Mouse (Mus musculus): ENCODE results near the gene Mlx. TPM values are rescaled to one million over a fixed set of nuclear protein-coding genes. Genes with fewer than 3 reads are reported as not detected.

The Mlx gene
- polyA plus RNA-seq, 1 experiment from 2014 or later, result 65.0 TPM

DNA sequence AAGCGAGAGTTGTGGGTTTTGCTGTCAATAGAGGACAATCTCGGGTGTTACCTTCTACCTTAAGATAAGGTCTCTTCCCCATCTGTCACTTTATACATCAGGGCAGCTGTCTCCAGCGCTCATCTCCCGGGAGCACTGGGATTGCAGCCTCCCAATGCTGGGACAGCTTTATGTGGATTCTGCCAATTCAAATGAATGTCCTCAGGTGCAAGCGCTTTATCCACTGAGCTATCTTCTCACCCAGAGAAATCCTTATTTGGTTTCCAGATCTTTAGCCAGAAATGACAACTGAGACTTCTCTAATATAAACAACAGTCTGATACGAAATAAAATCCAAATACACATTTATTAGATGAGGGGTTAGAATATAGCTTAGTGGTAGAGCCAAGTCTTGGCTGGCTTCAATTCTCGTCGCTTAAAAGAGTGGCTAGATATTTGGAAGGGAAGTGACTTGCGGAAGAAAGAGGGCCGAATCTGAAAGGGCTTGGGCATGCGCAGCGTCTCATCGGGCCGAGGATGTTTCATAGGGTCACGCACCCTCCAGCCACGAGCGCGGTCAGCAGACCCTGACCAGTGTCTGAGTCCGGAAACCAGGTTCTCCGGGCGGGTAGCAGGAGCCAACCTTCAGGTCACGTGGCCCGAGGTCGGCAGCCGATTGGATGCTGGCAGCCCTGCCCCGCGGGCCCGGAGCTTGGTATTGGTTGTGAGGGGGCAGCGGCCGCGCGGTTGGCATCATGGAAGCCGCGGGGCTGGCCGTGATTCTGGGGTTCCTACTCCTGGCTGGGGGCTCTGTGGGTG is 17.5 kb upstream of the Mlx start, which contains the start of gene Naglu:
TSS of gene Naglu (plus strand) at position 622 of the 798 bp plus-strand sequence.
- Histone ChIP-seq H3K4me3 (replicated peaks) (peak within 1 kb of the TSS; percentile 77), H3K4me1 (replicated peaks) (peaks cover 19% of the 10 kb centered on the region; the same call in 1 of the 2 replicates), H3K9me3 (no peaks in the 10 kb centered on the region), H3K27me3 (replicated peaks) (no peaks in the 10 kb centered on the region; the same call in 1 of the 2 replicates), H3K4me2 (replicated peaks) (peak within 1 kb of the TSS; percentile 99), H3K9ac (peak within 1 kb of the TSS; percentile 82), H3K27ac (no peak within 1 kb of the TSS), H3K36me3 (no peaks in the 10 kb centered on the region)
- whole genome bisulfite sequencing, result 5% methylated on average over 35 of the region's 35 CpGs
- peak; percentile 92 for ATAC-seq

DNA sequence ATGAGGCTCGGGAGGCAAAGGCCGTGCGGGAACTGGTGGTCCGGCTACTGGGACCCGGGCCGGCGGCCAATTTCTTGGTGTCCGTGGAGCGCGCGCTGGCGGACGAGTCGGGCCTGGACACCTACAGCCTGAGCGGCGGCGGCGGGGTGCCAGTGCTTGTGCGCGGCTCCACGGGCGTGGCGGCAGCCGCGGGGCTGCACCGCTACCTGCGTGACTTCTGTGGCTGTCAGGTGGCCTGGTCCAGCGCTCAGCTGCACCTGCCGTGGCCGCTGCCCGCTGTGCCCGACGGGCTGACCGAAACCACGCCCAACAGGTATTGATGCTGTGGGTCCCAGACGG is 16.9 kb upstream of the Mlx start:
- no peak overlapping the region for H3K27ac ChIP-seq
- peak overlapping the region; percentile 77 for H3K4me3 ChIP-seq (replicated peaks)
- H3K4me2 ChIP-seq (replicated peaks), result peak overlapping the region; percentile 99
- H3K4me1 ChIP-seq (replicated peaks), result peaks cover 16% of the 10 kb centered on the region; the same call in 1 of the 2 replicates
- WGBS, result 0% methylated on average over 36 of the region's 36 CpGs
- ATAC-seq, result peak; percentile 77
- H3K27me3 ChIP-seq (replicated peaks), result no peaks in the 10 kb centered on the region; the same call in 1 of the 2 replicates
- H3K9ac ChIP-seq, result peak overlapping the region; percentile 82
- H3K9me3 ChIP-seq, result no peaks in the 10 kb centered on the region
- H3K36me3 ChIP-seq, result no peaks in the 10 kb centered on the region

DNA sequence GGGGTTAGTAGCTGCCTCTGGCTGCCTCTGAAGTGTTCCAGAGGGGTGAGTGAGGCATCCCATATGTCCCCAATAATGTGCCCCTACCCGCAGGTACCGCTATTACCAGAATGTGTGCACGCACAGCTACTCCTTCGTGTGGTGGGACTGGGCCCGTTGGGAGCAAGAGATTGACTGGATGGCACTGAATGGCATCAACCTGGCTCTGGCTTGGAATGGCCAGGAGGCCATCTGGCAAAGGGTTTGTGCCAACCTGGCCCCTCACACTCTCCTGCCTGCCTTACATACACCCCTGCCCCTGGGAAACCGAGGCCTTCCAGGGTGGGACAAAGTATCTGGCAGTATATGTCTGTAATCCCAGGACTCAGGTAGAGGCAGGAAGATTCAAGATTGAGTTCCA is 16.1 kb upstream of the Mlx start:
- no peaks in the 10 kb centered on the region for H3K9me3 ChIP-seq
- peak overlapping the region; percentile 77; the same call in 1 of the 2 replicates for H3K4me3 ChIP-seq (replicated peaks)

DNA sequence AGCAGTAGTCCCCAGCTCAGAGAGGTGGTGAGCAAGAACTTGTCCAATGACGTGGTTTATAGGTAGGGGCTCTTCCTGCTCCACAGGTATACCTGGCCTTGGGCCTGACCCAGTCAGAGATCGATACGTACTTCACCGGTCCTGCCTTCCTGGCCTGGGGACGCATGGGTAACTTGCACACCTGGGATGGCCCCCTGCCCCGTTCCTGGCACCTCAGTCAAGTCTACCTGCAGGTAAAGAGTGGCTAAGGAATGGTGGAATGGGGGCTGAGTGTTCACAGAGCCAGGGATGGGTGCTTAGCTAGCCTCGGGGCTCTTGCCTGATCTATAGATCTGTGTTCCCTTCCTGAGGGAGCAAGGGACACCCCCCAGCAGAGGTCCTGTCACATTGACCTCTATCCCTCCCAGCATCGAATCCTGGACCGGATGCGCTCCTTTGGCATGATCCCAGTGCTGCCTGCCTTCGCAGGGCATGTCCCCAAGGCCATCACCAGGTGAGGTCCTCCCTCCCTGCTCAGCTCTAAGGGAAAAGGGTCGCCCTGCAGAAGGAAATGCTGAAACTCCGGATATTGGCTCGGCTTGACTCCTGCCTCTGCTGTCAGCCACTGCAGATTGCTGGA is 15.2 kb upstream of the Mlx start:
- Histone ChIP-seq H3K27me3 (replicated peaks) (no peaks in the 10 kb centered on the region; the same call in 1 of the 2 replicates), H3K9me3 (no peaks in the 10 kb centered on the region), H3K4me1 (replicated peaks) (peaks cover 11% of the 10 kb centered on the region; the same call in 1 of the 2 replicates), H3K9ac (no peak overlapping the region), H3K27ac (no peak overlapping the region), H3K4me3 (replicated peaks) (no peak overlapping the region), H3K4me2 (replicated peaks) (no peak overlapping the region), H3K36me3 (no peaks in the 10 kb centered on the region)
- 72% methylated on average over 14 of the region's 14 CpGs for WGBS
- no peak for ATAC-seq

More for the DNA sequence above, 16.1 kb upstream of the Mlx start:
- Histone ChIP-seq H3K36me3 (no peaks in the 10 kb centered on the region), H3K9ac (no peak overlapping the region), H3K27ac (no peak overlapping the region), H3K4me2 (replicated peaks) (peak overlapping the region; percentile 99), H3K4me1 (replicated peaks) (peaks cover 16% of the 10 kb centered on the region; the same call in 1 of the 2 replicates), H3K27me3 (replicated peaks) (no peaks in the 10 kb centered on the region; the same call in 1 of the 2 replicates)
- no peak for ATAC-seq
- 79% methylated on average over 6 of the region's 6 CpGs for WGBS

DNA sequence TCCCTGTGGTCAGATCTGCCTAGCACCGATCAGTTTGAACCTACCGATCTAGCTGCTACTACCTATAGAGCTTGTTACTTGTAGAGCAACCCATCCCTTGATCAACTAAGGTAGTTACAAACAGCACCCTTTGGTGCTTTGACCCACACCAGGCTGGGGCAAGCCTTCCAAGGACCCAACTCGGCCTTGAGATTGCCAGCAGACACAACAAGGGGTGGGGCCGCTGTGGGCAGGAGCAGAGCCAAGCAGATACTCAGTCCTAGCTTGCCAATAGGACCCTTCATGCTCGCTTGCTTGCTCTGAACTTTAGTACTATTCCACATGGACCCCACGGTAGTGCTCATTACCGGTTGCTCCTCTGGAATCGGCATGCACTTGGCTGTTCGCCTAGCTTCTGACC is 9.0 kb upstream of the Mlx start, which contains the start of gene Hsd17b1:
TSS of gene Hsd17b1 (plus strand) at position 291 of the 400 bp plus-strand sequence.
- Histone ChIP-seq H3K4me3 (replicated peaks) (no peak within 1 kb of the TSS), H3K36me3 (no peaks in the 10 kb centered on the region), H3K4me1 (replicated peaks) (peaks cover 4% of the 10 kb centered on the region), H3K27ac (no peak within 1 kb of the TSS), H3K4me2 (replicated peaks) (no peak within 1 kb of the TSS), H3K9me3 (no peaks in the 10 kb centered on the region), H3K9ac (no peak within 1 kb of the TSS), H3K27me3 (replicated peaks) (peaks cover 39% of the 10 kb centered on the region)
- WGBS, result 75% methylated on average over 9 of the region's 9 CpGs
- ATAC-seq, result no peak

DNA sequence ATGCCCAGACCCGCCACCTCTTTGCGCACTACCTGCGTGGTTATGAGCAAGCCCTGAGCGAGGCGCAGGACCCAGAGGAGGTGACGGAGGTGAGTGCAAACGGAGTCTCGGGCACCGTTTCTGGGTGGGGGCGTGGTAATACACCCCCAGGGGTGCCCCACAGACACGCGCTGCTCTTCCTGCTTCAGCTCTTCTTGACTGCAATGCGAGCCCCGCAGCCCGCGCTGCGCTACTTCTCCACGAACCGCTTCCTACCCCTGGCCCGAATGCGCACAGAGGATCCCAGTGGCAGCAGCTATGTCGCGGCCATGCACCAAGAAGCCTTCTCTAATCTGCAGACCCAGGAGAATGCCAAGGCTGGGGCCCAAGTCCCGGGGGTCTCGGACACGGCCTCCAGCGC is 7.3 kb upstream of the Mlx start:
- Histone ChIP-seq H3K4me2 (replicated peaks) (peak overlapping the region; percentile 45), H3K9ac (no peak overlapping the region), H3K4me3 (replicated peaks) (peak overlapping the region; percentile 2), H3K27ac (no peak overlapping the region), H3K9me3 (no peaks in the 10 kb centered on the region), H3K27me3 (replicated peaks) (peaks cover 39% of the 10 kb centered on the region), H3K36me3 (no peaks in the 10 kb centered on the region), H3K4me1 (replicated peaks) (peaks cover 15% of the 10 kb centered on the region)
- no peak for ATAC-seq
- WGBS, result 4% methylated on average over 27 of the region's 27 CpGs

DNA sequence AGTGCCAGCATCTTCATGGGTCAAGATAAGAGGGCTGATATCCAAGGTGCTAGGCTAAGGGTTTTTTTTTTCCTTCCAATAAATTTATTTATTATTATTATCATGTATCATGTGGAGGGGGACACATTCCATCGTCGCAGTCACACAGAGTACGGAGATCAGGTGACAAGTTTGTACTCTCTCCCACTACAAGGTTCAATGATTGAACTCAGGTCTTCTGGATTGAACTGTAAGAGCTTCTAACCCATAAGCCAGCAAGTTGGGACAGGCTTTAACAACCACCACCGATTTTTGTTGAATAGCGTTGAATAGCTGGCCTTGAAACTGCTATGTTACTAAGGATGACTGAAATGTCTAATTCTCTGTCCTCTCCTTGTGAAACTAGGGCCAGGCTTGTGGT is 6.7 kb upstream of the Mlx start:
- H3K4me1 ChIP-seq (replicated peaks), result peaks cover 15% of the 10 kb centered on the region
- H3K4me2 ChIP-seq (replicated peaks), result no peak overlapping the region
- no peaks in the 10 kb centered on the region for H3K9me3 ChIP-seq
- peaks cover 39% of the 10 kb centered on the region for H3K27me3 ChIP-seq (replicated peaks)
- ATAC-seq, result no peak
- no peak overlapping the region for H3K9ac ChIP-seq
- H3K27ac ChIP-seq, result no peak overlapping the region
- H3K36me3 ChIP-seq, result no peaks in the 10 kb centered on the region
- WGBS, result 73% methylated on average over 5 of the region's 5 CpGs
- no peak overlapping the region for H3K4me3 ChIP-seq (replicated peaks)

DNA sequence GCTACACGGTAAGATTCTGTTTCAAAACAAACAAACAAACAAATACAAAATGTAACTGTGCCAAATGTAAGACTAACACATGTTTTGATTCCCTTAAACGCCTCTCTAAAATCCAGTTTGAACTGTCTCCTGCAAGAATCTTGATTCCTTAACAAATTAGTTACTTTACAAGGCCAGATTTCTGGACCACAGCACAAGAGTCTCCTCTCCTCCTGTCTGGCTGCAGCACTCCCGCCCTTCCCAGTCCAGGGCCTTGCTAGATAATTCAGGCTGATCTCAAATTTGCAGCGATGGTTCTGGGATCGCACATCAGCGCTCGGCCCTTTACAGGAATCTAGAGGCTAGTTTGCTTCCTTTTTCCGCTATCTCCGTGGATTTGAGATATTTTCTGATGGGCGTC is 5.4 kb upstream of the Mlx start:
- Histone ChIP-seq H3K4me3 (replicated peaks) (peak overlapping the region; percentile 83), H3K36me3 (no peaks in the 10 kb centered on the region), H3K4me1 (replicated peaks) (peaks cover 27% of the 10 kb centered on the region), H3K4me2 (replicated peaks) (peak overlapping the region; percentile 97), H3K27ac (peak overlapping the region; percentile 81; the same call in 1 of the 2 replicates), H3K9ac (peak overlapping the region; percentile 17; the same call in 1 of the 2 replicates), H3K9me3 (no peaks in the 10 kb centered on the region), H3K27me3 (replicated peaks) (peaks cover 39% of the 10 kb centered on the region)
- WGBS, result 6% methylated on average over 10 of the region's 10 CpGs
- ATAC-seq, result no peak

DNA sequence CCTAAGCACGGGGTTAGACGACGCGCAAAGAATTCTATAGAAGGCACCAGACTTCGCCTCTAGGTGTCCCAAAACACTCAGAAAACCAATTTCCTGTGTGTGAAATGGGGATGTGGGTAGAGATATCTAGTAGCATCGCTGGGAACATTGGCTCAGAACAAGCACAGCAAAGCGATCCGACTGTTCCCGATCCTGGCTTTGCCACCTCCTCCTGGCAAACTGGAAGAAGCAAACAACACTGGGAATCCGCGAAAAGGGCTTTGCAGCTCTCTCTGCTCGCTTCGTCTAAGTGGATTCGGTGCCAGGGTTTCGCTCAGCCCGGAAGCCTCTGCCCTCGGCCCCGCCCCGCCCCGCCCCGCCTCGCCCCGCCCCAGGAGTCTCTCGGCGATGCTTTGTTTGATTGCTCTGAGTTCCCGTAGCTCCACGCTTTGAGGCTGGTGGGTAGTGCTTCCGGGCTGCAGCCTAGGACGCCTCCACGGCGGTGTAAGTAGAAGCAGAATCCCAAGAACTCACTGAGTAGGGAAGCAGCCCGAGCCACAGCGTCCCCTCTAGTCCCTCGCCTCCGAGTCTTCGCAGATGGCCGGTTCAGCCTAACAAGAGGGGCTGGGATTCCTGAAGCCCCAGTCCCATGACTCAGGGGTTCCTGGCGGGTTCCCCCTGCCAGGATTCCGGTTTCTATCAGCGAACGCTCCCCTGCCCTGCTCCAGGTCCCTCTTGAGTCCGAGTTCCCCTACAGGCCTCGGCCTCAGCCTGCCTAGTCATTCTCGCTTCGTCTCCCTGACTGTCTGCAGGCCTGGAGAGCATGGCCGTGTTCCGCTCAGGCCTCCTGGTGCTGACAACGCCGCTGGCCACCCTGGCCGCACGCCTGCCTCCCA is 4.6 kb upstream of the Mlx start, which contains the start of gene Coasy:
TSS of gene Coasy (plus strand) at position 358 of the 875 bp plus-strand sequence.
- under 1% methylated on average over 51 of the region's 51 CpGs for WGBS
- Histone ChIP-seq H3K27ac (peak within 1 kb of the TSS; percentile 93), H3K36me3 (no peaks in the 10 kb centered on the region)

DNA sequence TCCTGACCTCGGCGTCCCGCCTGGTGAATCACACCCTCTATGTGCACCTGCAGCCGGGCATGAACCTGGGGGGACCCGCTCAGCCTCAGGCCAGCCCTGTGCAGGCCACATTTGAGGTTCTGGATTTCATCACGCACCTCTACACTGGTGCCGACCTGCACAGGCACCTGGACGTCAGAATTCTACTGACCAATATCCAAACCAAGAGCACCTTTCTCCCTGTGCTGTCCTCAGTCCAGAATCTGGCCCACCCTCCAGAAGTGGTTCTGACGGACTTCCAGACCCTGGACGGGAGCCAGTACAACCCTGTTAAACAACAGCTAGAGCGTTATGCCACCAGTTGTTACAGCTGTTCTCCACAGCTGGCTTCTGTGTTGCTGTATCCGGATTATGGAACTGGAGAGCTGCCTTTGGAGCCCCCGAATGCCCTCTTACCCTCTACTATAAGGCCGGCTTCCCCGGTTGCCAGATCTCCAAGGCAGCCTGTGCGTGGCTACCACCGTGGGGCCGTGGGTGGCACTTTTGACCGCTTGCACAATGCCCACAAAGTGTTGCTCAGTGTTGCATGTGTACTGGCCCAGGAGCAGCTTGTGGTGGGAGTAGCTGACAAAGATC is 3.9 kb upstream of the Mlx start:
- Histone ChIP-seq H3K9me3 (no peaks in the 10 kb centered on the region), H3K4me1 (replicated peaks) (peaks cover 38% of the 10 kb centered on the region), H3K36me3 (no peaks in the 10 kb centered on the region), H3K27ac (peak overlapping the region; percentile 93), H3K9ac (peak overlapping the region; percentile 89), H3K27me3 (replicated peaks) (peaks cover 27% of the 10 kb centered on the region), H3K4me2 (replicated peaks) (peak overlapping the region; percentile 97), H3K4me3 (replicated peaks) (peak overlapping the region; percentile 83)
- no peak for ATAC-seq
- WGBS, result 31% methylated on average over 19 of the region's 19 CpGs

More for the DNA sequence above, 4.6 kb upstream of the Mlx start, which contains the start of gene Coasy:
- peak within 1 kb of the TSS; percentile 97 for H3K4me2 ChIP-seq (replicated peaks)
- H3K4me1 ChIP-seq (replicated peaks), result peaks cover 30% of the 10 kb centered on the region
- H3K9me3 ChIP-seq, result no peaks in the 10 kb centered on the region
- peak within 1 kb of the TSS; percentile 89 for H3K9ac ChIP-seq
- peak within 1 kb of the TSS; percentile 83 for H3K4me3 ChIP-seq (replicated peaks)
- ATAC-seq, result peak; percentile 91
- H3K27me3 ChIP-seq (replicated peaks), result peaks cover 35% of the 10 kb centered on the region

DNA sequence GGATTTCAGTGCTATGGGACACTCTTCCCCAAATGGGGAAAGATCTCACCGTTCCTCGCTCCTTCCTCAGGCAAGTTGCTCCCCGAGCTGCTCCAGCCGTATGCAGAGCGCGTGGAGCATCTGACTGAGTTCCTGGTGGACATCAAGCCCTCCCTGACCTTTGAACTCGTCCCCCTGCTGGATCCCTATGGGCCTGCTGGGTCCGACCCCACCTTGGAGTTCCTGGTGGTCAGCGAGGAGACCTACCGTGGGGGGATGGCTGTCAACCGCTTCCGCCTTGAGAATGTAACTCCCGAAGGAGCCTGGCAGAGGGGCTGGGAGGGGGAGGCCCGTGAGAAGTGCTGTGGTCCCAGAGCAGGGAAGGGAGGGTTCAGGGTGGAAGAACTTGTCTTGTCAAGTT is 2.8 kb upstream of the Mlx start:
- no peak overlapping the region for H3K9ac ChIP-seq
- no peaks in the 10 kb centered on the region for H3K9me3 ChIP-seq
- no peak overlapping the region for H3K4me2 ChIP-seq (replicated peaks)
- no peak overlapping the region for H3K4me3 ChIP-seq (replicated peaks)
- peaks cover 17% of the 10 kb centered on the region for H3K27me3 ChIP-seq (replicated peaks)
- ATAC-seq, result no peak
- peaks cover 38% of the 10 kb centered on the region for H3K4me1 ChIP-seq (replicated peaks)
- 83% methylated on average over 14 of the region's 14 CpGs for WGBS
- H3K36me3 ChIP-seq, result peaks cover 2% of the 10 kb centered on the region; the same call in 1 of the 2 replicates
- no peak overlapping the region for H3K27ac ChIP-seq

All from intestine, embryonic 15.5 days (tissue).